Mouse (Mus musculus) left cerebral cortex, adult 18-20 months (tissue): Measurements from ENCODE around the gene Cdk5rap2. TPM values are rescaled to one million over a fixed set of nuclear protein-coding genes. Genes with fewer than 3 reads are reported as not detected.

Experiments used
- DNase-seq, 2 experiments: peaks; one replicate each; pipeline ENCODE4 v3.0.0; 2021 to 2022; ENCODE audit warnings: low spot score in 2 of 2, mixed read lengths in 1 of 2
- total RNA-seq, 2 experiments: library from RNA; stranded (reverse); gene quantifications; 2 replicates each; pipeline ENCODE4 v1.2.3; 2021

Gene Cdk5rap2
- total RNA-seq, 2 experiments from 2014 or later = 6.3 to 7.1 TPM

GRCm38 (mm10) chr4:70185971-70186370, 224.3 kb downstream of the Cdk5rap2 start:
- peak; percentile 45 to 49 for DNase-seq

Other genes with a start within 250 kb of the Cdk5rap2 start
- gene Megf9, start 124.6 kb upstream of the Cdk5rap2 start, total RNA-seq = 100 to 1,000 TPM; 104 to 113 TPM